Mouse (Mus musculus) thymus, adult 2 months (tissue): Measurements from ENCODE around the gene Clic6.

Source experiments
- CTCF ChIP-seq: fragments of 200-500 bp; IDR thresholded peaks from 2 replicates; pipeline ENCODE4 v1.5.1; 2012; ENCODE audit warnings: mild to moderate bottlenecking, control low read depth, low read length, moderate library complexity, borderline replicate concordance; ENCODE audit not compliant: control insufficient read depth, poor library complexity, insufficient read depth; ENCODE audit errors: extremely low read depth
- POLR2A ChIP-seq: fragments of 200-500 bp; IDR thresholded peaks from 2 replicates; pipeline ENCODE4 v1.6.1; 2012; ENCODE audit warnings: mild to moderate bottlenecking, low read length, control low read depth, moderate library complexity; ENCODE audit not compliant: control insufficient read depth, poor library complexity, insufficient read depth; ENCODE audit errors: extremely low read depth

GRCm38 (mm10) chr16:92454495-92454894, 31.0 kb upstream of the Clic6 start:
- no peak for TF ChIP-seq POLR2A
- no peak for TF ChIP-seq CTCF
